Mouse (Mus musculus): ENCODE measurements around the gene Nt5c. TPM values are rescaled to one million over a fixed set of nuclear protein-coding genes. Genes with fewer than 3 reads are reported as not detected.
"Not testable (repeated sequence)": the region's sequence is repeated elsewhere in the genome, so short reads cannot be mapped to it uniquely, and the experiment has no call there.

Gene Nt5c
- total RNA-seq, 2 experiments from 2014 or later, result 15.2 to 17.3 TPM

GRCm38 (mm10) chr11:115475758-115476237, 15.9 kb downstream of the Nt5c start:
- DNase-seq, result no peak
- intact Hi-C loops (cut with DNase I), result no loop called here

- DNase-seq, result peak; percentile 94 to 97
- intact Hi-C loops (cut with DNase I), result no loop called here
Observed at GRCm38 (mm10) chr11:115475025-115475757, 16.5 kb downstream of the Nt5c start, which contains the start of gene Armc7. Gene Armc7, plus strand, starts transcription at chr11:115475667.

GRCm38 (mm10) chr11:115473626-115474275, 17.9 kb downstream of the Nt5c start:
- DNase-seq, result peak; percentile 89 to 95
- intact Hi-C loops (cut with DNase I), result loop anchor here (1.0 to 2.0 kb wide), 2 partner anchors 45 to 115 kb away; no protein-coding TSS in a partner anchor

GRCm38 (mm10) chr11:115472183-115472582, 19.5 kb downstream of the Nt5c start:
- intact Hi-C loops (cut with DNase I), result loop anchor here (2.0 kb wide), 1 partner anchor 43 kb away; no protein-coding TSS in a partner anchor
- no peak for DNase-seq

- intact Hi-C loops (cut with DNase I), result no loop called here
- DNase-seq, result no peak
Observed at GRCm38 (mm10) chr11:115467217-115467618, 24.4 kb downstream of the Nt5c start.

- intact Hi-C loops (cut with DNase I), result no loop called here
- no peak for DNase-seq
Observed at GRCm38 (mm10) chr11:115464851-115465250, 26.8 kb downstream of the Nt5c start.

- DNase-seq, result no peak
- intact Hi-C loops (cut with DNase I), result no loop called here
Observed at GRCm38 (mm10) chr11:115463397-115463796, 28.3 kb downstream of the Nt5c start.

GRCm38 (mm10) chr11:115462243-115462891, 29.3 kb downstream of the Nt5c start, which contains the start of gene Slc16a5:
Gene Slc16a5, plus strand, starts transcription at chr11:115462474.
- intact Hi-C loops (cut with DNase I), result no loop called here
- no peak for DNase-seq

GRCm38 (mm10) chr11:115461846-115462242, 29.8 kb downstream of the Nt5c start:
- DNase-seq, result no peak

GRCm38 (mm10) chr11:115460976-115461375, 30.7 kb downstream of the Nt5c start:
- intact Hi-C loops (cut with DNase I), result no loop called here

More at GRCm38 (mm10) chr11:115461846-115462242, 29.8 kb downstream of the Nt5c start:
- intact Hi-C loops (cut with DNase I), result no loop called here

GRCm38 (mm10) chr11:115457405-115457804, 34.3 kb downstream of the Nt5c start:
- intact Hi-C loops (cut with DNase I), result no loop called here
- DNase-seq, result no peak

More at GRCm38 (mm10) chr11:115460976-115461375, 30.7 kb downstream of the Nt5c start:
- no peak for DNase-seq

GRCm38 (mm10) chr11:115456182-115456581, 35.5 kb downstream of the Nt5c start:
- intact Hi-C loops (cut with DNase I), result no loop called here
- DNase-seq, result no peak

GRCm38 (mm10) chr11:115455619-115456018, 36.0 kb downstream of the Nt5c start:
- DNase-seq, result no peak
- intact Hi-C loops (cut with DNase I), result no loop called here

- intact Hi-C loops (cut with DNase I); DNase-seq: not testable (repeated sequence)
Observed at GRCm38 (mm10) chr11:115454822-115455221, 36.8 kb downstream of the Nt5c start.

GRCm38 (mm10) chr11:115453306-115453705, 38.4 kb downstream of the Nt5c start:
- intact Hi-C loops (cut with DNase I), result no loop called here
- no peak for DNase-seq

- DNase-seq, result no peak
- intact Hi-C loops (cut with DNase I), result no loop called here
Observed at GRCm38 (mm10) chr11:115452281-115452860, 39.3 kb downstream of the Nt5c start.

GRCm38 (mm10) chr11:115451781-115452241, 39.9 kb downstream of the Nt5c start:
- intact Hi-C loops (cut with DNase I), result no loop called here
- DNase-seq, result no peak

- no peak for DNase-seq
- intact Hi-C loops (cut with DNase I), result no loop called here
Observed at GRCm38 (mm10) chr11:115450176-115450575, 41.5 kb downstream of the Nt5c start.

- intact Hi-C loops (cut with DNase I), result no loop called here
- no peak for DNase-seq
Observed at GRCm38 (mm10) chr11:115448998-115449397, 42.7 kb downstream of the Nt5c start.

GRCm38 (mm10) chr11:115448075-115448474, 43.6 kb downstream of the Nt5c start:
- DNase-seq, result no peak
- intact Hi-C loops (cut with DNase I), result no loop called here
